Mouse (Mus musculus) brain, embryonic 14.5 days (tissue): ENCODE measurements at regions not wholly inside any gene's neighbourhood (a gene's known extent, or its start where the extent isn't known, plus 50 kb on each side); places are given as distances from the start of the nearest gene placed in this dataset.
"Not testable (repeated sequence)": the region's sequence is repeated elsewhere in the genome, so short reads cannot be mapped to it uniquely, and the experiment has no call there.

Source experiments
- DNase-seq: peaks from one replicate; pipeline ENCODE4 v3.0.0-alpha.2; 2011; ENCODE audit warnings: low read depth
- CTCF ChIP-seq: fragments of 200-500 bp; IDR thresholded peaks from 2 replicates; pipeline ENCODE4 v1.5.1; 2012; ENCODE audit warnings: inconsistent platforms, mild to moderate bottlenecking, moderate library complexity, borderline replicate concordance; ENCODE audit not compliant: insufficient read depth, insufficient read length; ENCODE audit errors: extremely low read depth
- POLR2A ChIP-seq: fragments of 200-500 bp; IDR thresholded peaks from 2 replicates; pipeline ENCODE4 v1.6.1; 2012; ENCODE audit warnings: mild to moderate bottlenecking, inconsistent platforms, borderline replicate concordance; ENCODE audit not compliant: poor library complexity, insufficient read depth, insufficient read length, severe bottlenecking; ENCODE audit errors: extremely low read depth

DNA sequence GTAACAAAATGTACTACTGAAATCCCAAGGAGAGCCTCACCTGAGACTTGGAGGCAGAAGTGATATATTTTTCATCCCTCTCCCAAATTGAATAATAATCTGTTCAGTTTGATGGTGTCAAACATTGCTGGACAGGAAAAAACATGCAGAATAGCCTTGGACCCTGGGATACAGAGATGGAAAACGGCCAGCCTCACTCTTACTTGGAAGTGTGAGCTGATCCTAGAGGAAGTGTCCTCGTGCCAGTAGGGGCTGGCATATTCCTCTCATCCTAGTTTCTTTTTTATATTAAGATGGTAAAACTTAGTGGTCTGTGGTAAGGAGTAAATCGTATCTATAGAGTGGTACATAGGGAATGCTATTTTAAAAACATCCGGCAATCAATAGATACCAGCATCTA, 107.6 kb upstream of the Mpdz start:
- TF ChIP-seq CTCF (no peak), POLR2A (no peak)
- DNase-seq = no peak

DNA sequence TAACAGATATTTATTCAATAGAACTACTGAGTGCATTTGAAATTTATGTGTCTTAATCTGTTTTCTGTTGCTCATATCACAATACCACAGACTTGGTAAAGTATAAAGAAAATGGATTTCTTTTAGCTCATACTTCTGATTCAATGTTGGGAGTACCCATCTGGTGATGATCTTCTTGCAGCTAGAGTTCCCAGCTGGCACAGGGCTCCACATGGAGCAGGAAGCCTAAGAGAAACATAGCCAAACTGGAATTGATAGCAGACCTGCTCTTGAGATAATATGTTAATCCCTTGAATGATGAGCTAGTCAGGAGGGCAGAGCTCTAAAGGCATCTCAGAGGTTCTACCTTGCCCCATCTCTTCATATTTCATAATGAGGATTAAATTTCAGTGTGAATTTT, 97.9 kb upstream of the Mpdz start:
- peak; percentile 18 for DNase-seq
- TF ChIP-seq POLR2A (no peak), CTCF (no peak)

DNA sequence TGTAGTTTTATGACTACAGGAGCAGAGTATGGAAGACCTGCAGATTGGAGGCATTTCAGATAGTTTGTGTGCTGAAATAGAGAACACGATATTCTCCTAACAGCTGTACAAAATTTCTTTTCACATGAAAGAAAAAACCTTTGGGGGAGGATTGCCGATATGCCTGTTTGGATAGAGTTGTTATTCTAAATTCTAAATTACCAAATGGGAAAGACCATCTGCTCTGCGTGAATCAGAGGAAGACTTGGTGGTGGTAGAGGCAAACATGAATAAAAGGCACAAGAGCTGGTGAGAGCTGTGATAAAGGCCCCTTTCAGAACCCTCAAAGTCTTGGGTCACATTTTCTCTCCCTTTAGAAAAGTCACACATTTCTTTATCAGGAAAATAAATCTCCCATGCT, 96.9 kb upstream of the Mpdz start:
- TF ChIP-seq CTCF = no peak
- no peak for TF ChIP-seq POLR2A
- DNase-seq = no peak

DNA sequence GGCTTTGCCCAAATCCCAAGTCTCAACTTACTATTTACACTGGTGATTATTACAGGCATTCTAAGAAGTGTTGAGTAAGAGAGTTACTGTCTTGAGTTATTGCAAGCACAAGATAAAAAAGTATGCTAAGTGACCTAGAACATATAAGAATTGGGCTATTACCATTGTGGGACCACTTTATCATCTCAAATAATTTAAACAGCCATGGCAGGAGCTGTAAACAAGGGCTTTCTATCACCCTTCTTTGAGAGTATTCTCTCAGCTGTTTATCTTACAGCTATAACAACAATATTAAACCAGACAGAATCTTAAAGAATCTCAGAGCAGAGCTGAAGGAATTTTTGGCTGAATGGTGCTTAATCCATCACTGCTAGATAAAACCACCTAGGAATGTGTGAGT, 94.2 kb upstream of the Mpdz start:
- DNase-seq = no peak
- TF ChIP-seq CTCF (no peak), POLR2A (no peak)

- TF ChIP-seq CTCF (no peak), POLR2A (no peak)
- no peak for DNase-seq
Observed at GRCm38 (mm10) chr4:81530546-81530945, 87.9 kb upstream of the Mpdz start.

GRCm38 (mm10) chr4:81519151-81519550, 76.5 kb upstream of the Mpdz start:
- not testable (repeated sequence) for DNase-seq

- DNase-seq = no peak
- TF ChIP-seq POLR2A (no peak), CTCF (no peak)
Observed at GRCm38 (mm10) chr4:81514547-81514946, 71.9 kb upstream of the Mpdz start.

- TF ChIP-seq POLR2A = no peak
- no peak for TF ChIP-seq CTCF
- peak; percentile 7 for DNase-seq
Observed at GRCm38 (mm10) chr4:81512396-81512795, 69.8 kb upstream of the Mpdz start.

DNA sequence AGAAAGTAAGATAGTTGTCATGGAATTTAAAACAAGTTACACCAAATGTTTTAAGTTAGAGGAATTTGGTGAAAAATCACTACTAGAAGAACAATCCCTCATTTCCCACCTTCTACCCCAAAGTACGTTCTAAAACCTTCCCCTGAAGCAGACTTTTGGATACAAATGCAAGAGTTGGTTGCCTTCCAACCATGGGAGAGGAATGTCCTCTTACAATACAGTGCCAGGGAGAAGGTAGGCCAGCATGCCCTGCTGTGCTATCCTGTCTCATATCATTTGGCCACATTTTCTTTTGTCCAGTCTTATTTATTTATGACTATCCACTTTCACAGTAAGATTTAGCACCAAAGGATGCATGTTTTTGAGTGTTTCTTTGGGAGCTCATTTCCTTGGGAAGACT, 66.2 kb upstream of the Mpdz start:
- DNase-seq = no peak

GRCm38 (mm10) chr4:81506841-81507240, 64.2 kb upstream of the Mpdz start:
- TF ChIP-seq CTCF = no peak
- TF ChIP-seq POLR2A = no peak
- no peak for DNase-seq

More for the DNA sequence above, 66.2 kb upstream of the Mpdz start:
- no peak for TF ChIP-seq CTCF
- no peak for TF ChIP-seq POLR2A

DNA sequence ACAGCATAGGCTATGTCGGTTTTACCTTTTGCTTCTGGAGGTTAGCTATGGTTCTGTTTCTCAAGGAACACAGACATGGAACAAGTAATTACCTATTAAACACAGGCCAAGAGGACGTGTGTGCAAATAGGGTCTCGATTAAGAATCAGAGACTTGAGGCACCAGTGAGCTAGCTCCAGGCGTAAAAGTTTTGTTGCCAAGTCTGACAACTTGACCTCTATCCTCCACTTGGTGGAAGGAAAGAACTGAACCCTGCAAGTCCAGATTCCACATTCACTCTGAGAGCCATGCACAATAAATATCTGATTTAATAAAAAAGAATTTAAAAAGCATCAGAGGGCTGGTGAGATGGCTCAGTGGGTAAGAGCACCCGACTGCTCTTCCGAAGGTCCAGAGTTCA, 63.7 kb upstream of the Mpdz start:
- TF ChIP-seq POLR2A = no peak
- no peak for TF ChIP-seq CTCF
- no peak for DNase-seq

- TF ChIP-seq POLR2A (no peak), CTCF (no peak)
- no peak for DNase-seq
Observed at GRCm38 (mm10) chr4:81505096-81505495, 62.5 kb upstream of the Mpdz start.

DNA sequence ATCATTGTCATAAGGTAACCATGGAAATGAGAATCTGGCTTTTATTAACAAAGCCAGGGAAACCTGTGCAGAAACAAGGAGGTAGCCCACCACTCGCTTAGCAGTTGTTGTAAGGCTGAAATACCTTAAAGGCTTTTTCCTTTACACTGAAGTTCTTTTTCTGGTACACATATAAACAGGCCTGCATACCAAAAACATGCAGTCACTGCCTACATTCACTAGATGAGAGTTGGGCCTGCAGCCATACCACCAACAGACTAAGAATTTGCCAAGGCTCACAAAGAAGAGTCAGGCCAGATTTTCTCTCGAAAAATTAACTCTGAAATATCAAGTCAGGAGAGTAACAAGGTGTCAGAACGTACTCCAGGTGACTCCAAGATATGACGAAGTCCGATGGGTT, 61.3 kb upstream of the Mpdz start:
- TF ChIP-seq POLR2A (no peak), CTCF (no peak)
- DNase-seq = peak; percentile 54

- DNase-seq = no peak
- TF ChIP-seq POLR2A (no peak), CTCF (no peak)
Observed at GRCm38 (mm10) chr4:81501802-81502201, 59.2 kb upstream of the Mpdz start.

DNA sequence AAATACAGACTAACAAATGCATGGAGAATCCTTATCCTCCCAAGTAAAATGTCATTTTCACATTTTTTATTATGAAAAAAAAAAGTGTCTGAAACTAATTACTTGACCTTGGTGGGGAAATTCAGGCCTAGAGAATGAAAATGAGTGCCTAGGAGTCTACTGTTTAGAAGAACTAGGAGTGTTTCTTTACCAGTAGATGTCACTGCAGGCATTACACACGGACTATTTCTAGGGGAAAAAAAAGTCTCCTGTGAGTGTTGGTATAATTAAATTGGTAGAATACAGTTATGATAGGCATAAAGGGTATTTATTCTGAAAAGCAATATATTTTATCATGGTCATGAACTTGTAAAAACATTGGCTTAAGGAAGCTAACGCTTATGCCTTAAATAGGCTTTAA, 55.5 kb upstream of the Mpdz start:
- no peak for TF ChIP-seq POLR2A
- peak; percentile 25; the same call in 1 of the 2 replicates for TF ChIP-seq CTCF
- peak; percentile 80 for DNase-seq
